Mouse (Mus musculus) liver, adult 2 months (tissue): Measurements from ENCODE around the gene Usp20.

Experiments used
- CTCF ChIP-seq: fragments of 200-500 bp; IDR thresholded peaks from 2 replicates; pipeline ENCODE4 v1.5.1; 2011; ENCODE audit warnings: low read depth, low read length, control low read depth
- POLR2A ChIP-seq: fragments of 200-500 bp; IDR thresholded peaks from 2 replicates; pipeline ENCODE4 v1.6.1; 2011; ENCODE audit warnings: low read length, control low read depth; ENCODE audit not compliant: insufficient read depth; ENCODE audit errors: extremely low read depth

DNA sequence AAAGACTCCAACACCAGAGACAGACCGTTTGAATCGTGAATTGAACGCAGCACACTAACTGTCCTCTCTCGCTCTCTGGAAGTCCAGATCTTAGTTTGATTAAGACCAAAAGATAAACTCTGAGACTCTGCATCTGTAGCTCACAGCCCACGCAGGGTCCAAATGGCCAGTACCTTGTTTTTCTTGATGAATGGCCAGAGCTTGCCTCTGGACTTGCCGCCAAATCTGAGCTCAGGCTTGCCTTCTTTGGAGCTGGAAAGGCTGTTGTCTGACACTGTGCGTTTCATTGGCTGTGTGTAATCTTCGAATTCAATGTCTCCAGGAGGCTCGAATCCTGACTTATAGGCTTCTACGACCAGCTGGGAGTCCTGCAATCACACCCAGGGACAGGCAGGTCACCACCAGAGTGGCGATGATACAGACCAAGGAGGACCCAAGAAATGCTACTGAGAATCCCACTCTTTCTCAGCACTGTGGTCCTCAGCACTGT is 71.8 kb downstream of the Usp20 start:
- TF ChIP-seq POLR2A (no peak), CTCF (no peak)
